Mouse (Mus musculus): ENCODE measurements around the gene Rnaseh1. TPM values are rescaled to one million over a fixed set of nuclear protein-coding genes. Genes with fewer than 3 reads are reported as not detected.

The Rnaseh1 gene
- polyA plus RNA-seq, 1 experiment from 2014 or later, result 10.5 TPM

DNA sequence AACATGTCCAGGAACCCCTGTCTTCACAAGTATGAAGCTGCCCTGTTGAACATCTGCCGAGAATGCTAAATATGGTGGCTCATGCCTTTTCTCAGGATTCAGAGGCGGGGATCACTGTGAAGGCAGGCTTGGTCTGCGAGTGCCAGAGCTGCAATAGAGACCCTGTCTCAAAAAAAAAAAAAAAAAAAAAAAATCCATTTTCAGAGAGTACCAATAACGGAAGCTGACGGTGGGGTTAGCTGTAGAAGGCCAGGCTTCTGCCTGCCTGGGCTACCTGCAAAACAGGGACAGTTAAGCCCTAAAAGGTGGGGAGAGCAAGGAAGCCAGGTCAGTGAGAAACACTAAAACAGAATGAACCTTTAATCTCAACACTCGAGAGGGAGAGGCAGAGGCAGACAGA, 12.9 kb upstream of the Rnaseh1 start:
- peaks cover 20% of the 10 kb centered on the region for H3K4me1 ChIP-seq (ENCODE audit: control insufficient read depth, low read depth, low read length)
- H3K27me3 ChIP-seq (ENCODE audit: control insufficient read depth, insufficient read depth, low read depth, low read length), result no peaks in the 10 kb centered on the region
- H3K36me3 ChIP-seq (ENCODE audit: control insufficient read depth, insufficient read depth), result peaks cover 27% of the 10 kb centered on the region
- H3K4me2 ChIP-seq (ENCODE audit: low read depth, low read length), result peak overlapping the region; percentile 56
- peak overlapping the region; percentile 61; the same call in 1 of the 2 replicates for H3K9ac ChIP-seq (ENCODE audit: low read depth, low read length)
- no peak overlapping the region for H3K27ac ChIP-seq (ENCODE audit: low read length)
- ATAC-seq (ENCODE audit: low read depth), result no peak
- no peaks in the 10 kb centered on the region for H3K9me3 ChIP-seq (replicated peaks; ENCODE audit: control insufficient read depth, low read length)
- WGBS (ENCODE audit: insufficient replicate concordance), result 70% methylated on average over 6 of the region's 6 CpGs
- peak overlapping the region; percentile 76 for H3K4me3 ChIP-seq (ENCODE audit: low read depth, low read length)

DNA sequence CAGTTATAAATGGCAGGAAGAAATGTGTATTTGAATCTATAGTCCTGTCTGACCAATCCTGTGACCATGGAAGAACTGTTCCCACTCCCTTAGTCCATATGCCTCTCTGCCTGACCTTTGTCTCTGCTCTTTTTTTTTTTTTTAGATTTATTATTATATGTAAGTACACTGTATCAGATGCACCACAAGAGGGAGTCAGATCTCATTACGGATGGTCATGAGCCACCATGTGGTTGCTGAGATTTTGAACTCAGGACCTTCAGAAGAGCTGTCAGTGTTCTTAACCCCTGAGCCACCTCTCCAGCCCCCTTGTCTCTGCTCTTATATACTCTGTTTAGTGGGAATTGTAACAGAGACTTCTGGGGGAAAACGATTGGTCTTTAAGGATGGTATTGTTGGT, 10.6 kb upstream of the Rnaseh1 start:
- no peak for ATAC-seq (ENCODE audit: low read depth)

DNA sequence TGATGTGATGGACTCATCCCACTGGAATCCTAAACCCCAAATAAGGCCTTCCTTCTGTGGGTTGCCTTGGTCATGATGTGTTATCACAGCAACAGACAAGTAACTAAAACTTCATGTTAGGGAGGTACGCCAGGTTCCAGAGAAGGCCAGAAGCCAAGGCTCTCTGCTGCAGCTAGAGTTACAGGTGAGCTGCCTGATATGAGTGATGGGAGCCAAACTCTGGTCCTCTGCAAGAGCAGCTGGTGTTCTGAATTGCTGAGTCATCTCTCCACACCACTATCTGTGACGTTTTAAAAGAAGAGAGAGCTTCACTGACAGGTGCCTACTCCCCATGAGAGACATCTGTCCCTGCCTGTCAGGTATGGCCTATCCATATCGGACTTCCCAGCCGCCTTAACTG, 13.2 kb downstream of the Rnaseh1 start:
- H3K9me3 ChIP-seq (replicated peaks; ENCODE audit: control insufficient read depth, low read length), result no peaks in the 10 kb centered on the region

More for the DNA sequence above, 10.6 kb upstream of the Rnaseh1 start:
- 46% methylated on average over 2 of the region's 2 CpGs for WGBS (ENCODE audit: insufficient replicate concordance)
- no peak overlapping the region for H3K4me3 ChIP-seq (ENCODE audit: low read depth, low read length)
- no peak overlapping the region for H3K9ac ChIP-seq (ENCODE audit: low read depth, low read length)
- H3K4me2 ChIP-seq (ENCODE audit: low read depth, low read length), result no peak overlapping the region
- peaks cover 5% of the 10 kb centered on the region for H3K36me3 ChIP-seq (ENCODE audit: control insufficient read depth, insufficient read depth)
- no peaks in the 10 kb centered on the region for H3K9me3 ChIP-seq (replicated peaks; ENCODE audit: control insufficient read depth, low read length)
- no peak overlapping the region for H3K27ac ChIP-seq (ENCODE audit: low read length)
- H3K4me1 ChIP-seq (ENCODE audit: control insufficient read depth, low read depth, low read length), result peaks cover 7% of the 10 kb centered on the region
- H3K27me3 ChIP-seq (ENCODE audit: control insufficient read depth, insufficient read depth, low read depth, low read length), result no peaks in the 10 kb centered on the region

DNA sequence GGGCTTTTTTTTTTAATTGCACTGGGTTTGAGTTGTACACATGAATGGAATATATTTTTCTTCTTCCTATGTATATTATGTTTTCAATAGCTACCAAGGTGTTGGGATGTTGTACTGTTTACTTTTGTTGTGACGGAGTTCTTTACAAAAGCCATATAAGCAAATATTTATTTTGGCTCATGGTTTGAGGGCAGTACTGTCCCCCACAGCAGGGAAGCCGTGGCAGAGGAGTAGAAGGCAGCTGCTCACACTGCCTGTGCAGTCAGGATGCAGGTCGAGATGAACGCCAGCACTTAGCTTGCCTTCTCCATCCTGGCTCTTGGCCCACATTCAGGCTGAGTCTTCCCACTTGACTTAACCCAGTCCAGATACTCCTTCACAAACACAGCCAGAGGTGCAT, 17.3 kb downstream of the Rnaseh1 start:
- H3K9me3 ChIP-seq (replicated peaks; ENCODE audit: control insufficient read depth, low read length), result no peaks in the 10 kb centered on the region
- H3K27ac ChIP-seq (ENCODE audit: low read length), result peak overlapping the region; percentile 26; the same call in 1 of the 2 replicates
- H3K4me1 ChIP-seq (ENCODE audit: control insufficient read depth, low read depth, low read length), result peaks cover 10% of the 10 kb centered on the region
- H3K4me2 ChIP-seq (ENCODE audit: low read depth, low read length), result 0 out of 2 replicates have a peak overlapping the region, but pooled peaks have one; percentile 3
- peak; percentile 61; the same call in 1 of the 2 replicates for ATAC-seq (ENCODE audit: low read depth)
- H3K4me3 ChIP-seq (ENCODE audit: low read depth, low read length), result no peak overlapping the region
- whole genome bisulfite sequencing (ENCODE audit: insufficient replicate concordance), result 42% methylated on average over 4 of the region's 4 CpGs
- no peaks in the 10 kb centered on the region for H3K27me3 ChIP-seq (ENCODE audit: control insufficient read depth, insufficient read depth, low read depth, low read length)
- no peak overlapping the region for H3K9ac ChIP-seq (ENCODE audit: low read depth, low read length)
- H3K36me3 ChIP-seq (ENCODE audit: control insufficient read depth, insufficient read depth), result no peaks in the 10 kb centered on the region

More for the DNA sequence above, 13.2 kb downstream of the Rnaseh1 start:
- no peak overlapping the region for H3K4me3 ChIP-seq (ENCODE audit: low read depth, low read length)
- no peaks in the 10 kb centered on the region for H3K27me3 ChIP-seq (ENCODE audit: control insufficient read depth, insufficient read depth, low read depth, low read length)
- no peak overlapping the region for H3K9ac ChIP-seq (ENCODE audit: low read depth, low read length)
- no peak overlapping the region for H3K4me2 ChIP-seq (ENCODE audit: low read depth, low read length)
- H3K27ac ChIP-seq (ENCODE audit: low read length), result no peak overlapping the region
- no peak for ATAC-seq (ENCODE audit: low read depth)
- no peaks in the 10 kb centered on the region for H3K36me3 ChIP-seq (ENCODE audit: control insufficient read depth, insufficient read depth)
- peaks cover 9% of the 10 kb centered on the region for H3K4me1 ChIP-seq (ENCODE audit: control insufficient read depth, low read depth, low read length)
- WGBS (ENCODE audit: insufficient replicate concordance), result 62% methylated on average over 4 of the region's 4 CpGs

DNA sequence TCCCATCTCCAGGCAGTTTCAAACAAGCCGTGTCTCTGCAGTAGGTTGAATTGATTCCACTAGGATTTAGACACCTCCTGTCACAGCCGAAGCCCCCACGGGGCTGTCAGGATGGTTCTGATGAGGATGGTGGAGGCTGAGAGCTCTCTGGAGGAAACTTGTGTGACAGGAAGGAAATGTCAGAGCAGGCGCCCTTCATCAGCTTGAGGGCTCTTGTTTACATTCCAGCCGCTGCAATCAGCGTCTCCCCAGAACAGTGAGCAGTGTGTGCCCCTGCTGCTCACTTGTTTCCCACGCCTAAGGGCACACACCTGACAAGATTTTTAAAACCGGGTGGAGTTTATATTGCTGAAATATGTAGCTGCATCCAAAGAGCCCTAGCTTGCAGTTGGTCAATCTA, 17.9 kb downstream of the Rnaseh1 start:
- Histone ChIP-seq H3K4me1 (ENCODE audit: control insufficient read depth, low read depth, low read length) (peaks cover 10% of the 10 kb centered on the region), H3K36me3 (ENCODE audit: control insufficient read depth, insufficient read depth) (no peaks in the 10 kb centered on the region), H3K9me3 (replicated peaks; ENCODE audit: control insufficient read depth, low read length) (no peaks in the 10 kb centered on the region), H3K9ac (ENCODE audit: low read depth, low read length) (no peak overlapping the region), H3K27ac (ENCODE audit: low read length) (peak overlapping the region; percentile 26; the same call in 1 of the 2 replicates), H3K4me2 (ENCODE audit: low read depth, low read length) (0 out of 2 replicates have a peak overlapping the region, but pooled peaks have one; percentile 3), H3K27me3 (ENCODE audit: control insufficient read depth, insufficient read depth, low read depth, low read length) (no peaks in the 10 kb centered on the region), H3K4me3 (ENCODE audit: low read depth, low read length) (no peak overlapping the region)
- ATAC-seq (ENCODE audit: low read depth), result 0 out of 2 replicates have a peak, but pooled peaks have one; percentile 24
- 14% methylated on average over 8 of the region's 8 CpGs for WGBS (ENCODE audit: insufficient replicate concordance)

DNA sequence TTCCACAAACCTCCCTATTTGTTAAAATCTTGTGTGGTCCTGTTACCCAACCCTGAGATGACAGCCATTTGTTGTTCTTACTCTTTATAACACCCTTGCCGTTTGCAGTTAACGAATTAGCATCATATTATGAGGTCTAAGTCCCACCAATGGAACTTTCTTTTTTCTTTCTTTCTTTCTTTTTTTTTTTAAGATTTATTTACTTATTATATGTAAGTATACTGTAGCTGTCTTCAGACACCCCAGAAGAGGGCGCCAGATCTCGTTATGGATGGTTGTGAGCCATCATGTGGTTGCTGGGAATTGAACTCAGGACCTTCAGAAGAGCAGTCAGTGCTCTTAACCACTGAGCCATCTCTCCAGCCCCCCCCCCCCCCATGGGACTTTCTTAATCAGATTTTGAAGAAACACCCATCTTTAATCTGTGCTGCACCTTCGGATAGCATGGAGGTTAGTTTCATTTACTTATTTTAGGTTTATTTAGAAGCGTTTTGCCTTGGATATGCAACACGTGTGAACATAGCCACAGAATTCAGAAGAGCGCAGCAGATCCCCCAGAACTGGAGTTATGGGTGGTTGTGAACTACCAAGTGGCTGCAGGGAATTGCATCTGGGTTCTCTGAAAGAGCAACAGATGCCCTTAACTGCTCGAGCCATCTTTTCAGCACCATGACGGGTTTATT, 24.8 kb downstream of the Rnaseh1 start:
- Histone ChIP-seq H3K9me3 (replicated peaks; ENCODE audit: control insufficient read depth, low read length) (no peaks in the 10 kb centered on the region), H3K27ac (ENCODE audit: low read length) (no peak overlapping the region; the same call in 1 of the 2 replicates), H3K27me3 (ENCODE audit: control insufficient read depth, insufficient read depth, low read depth, low read length) (no peaks in the 10 kb centered on the region), H3K4me2 (ENCODE audit: low read depth, low read length) (peak overlapping the region; percentile 76; the same call in 1 of the 2 replicates), H3K36me3 (ENCODE audit: control insufficient read depth, insufficient read depth) (no peaks in the 10 kb centered on the region; the same call in 1 of the 2 replicates), H3K4me3 (ENCODE audit: low read depth, low read length) (no peak overlapping the region), H3K4me1 (ENCODE audit: control insufficient read depth, low read depth, low read length) (peaks cover 8% of the 10 kb centered on the region), H3K9ac (ENCODE audit: low read depth, low read length) (no peak overlapping the region)
- no peak for ATAC-seq (ENCODE audit: low read depth)
- 61% methylated on average over 10 of the region's 10 CpGs for WGBS (ENCODE audit: insufficient replicate concordance)

DNA sequence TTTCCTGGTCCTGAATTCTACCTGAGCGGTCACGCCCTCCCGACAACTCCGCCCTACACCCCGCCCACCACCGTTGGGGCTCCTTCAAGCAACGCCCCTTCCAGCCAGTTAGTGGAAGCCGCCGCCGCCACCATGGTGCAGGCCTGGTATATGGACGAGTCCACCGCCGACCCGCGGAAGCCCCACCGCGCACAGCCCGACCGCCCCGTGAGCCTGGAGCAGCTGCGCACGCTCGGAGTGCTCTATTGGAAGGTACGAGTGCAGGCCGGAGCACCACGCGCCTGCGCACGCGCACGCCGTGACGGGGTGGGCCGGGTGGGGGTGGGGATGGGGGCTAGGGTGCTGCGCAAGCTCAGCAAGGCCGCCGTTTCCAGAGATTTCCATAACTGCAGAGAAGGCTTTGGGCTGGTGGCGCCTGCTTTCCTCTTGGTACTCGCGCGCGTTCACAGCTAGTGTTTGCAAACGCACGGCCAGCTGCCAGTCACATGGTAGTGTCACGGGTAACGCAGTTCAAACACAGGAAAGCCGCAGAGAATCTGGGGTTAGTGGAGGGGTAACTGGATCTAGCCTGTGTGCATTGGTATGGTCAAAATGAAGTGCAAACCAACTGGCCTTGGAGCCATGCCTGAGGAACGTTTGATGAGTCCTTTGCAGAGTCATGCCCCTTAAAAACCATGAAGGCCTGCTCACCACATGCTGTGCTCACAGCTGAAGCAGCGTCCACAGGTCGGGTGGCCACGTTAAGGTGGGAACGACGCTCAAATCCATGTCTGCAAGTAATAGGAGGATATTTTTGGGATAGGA, 25.9 kb downstream of the Rnaseh1 start, which contains the start of gene Adi1:
Gene Adi1, plus strand, starts transcription at position 111 of the 804 bp plus-strand sequence.
- no peaks in the 10 kb centered on the region; the same call in 1 of the 2 replicates for H3K36me3 ChIP-seq (ENCODE audit: control insufficient read depth, insufficient read depth)
- peak; percentile 88 for ATAC-seq (ENCODE audit: low read depth)
- 2% methylated on average over 53 of the region's 53 CpGs for WGBS (ENCODE audit: insufficient replicate concordance)
- no peaks in the 10 kb centered on the region for H3K9me3 ChIP-seq (replicated peaks; ENCODE audit: control insufficient read depth, low read length)
- H3K4me1 ChIP-seq (ENCODE audit: control insufficient read depth, low read depth, low read length), result peaks cover 8% of the 10 kb centered on the region
- H3K27me3 ChIP-seq (ENCODE audit: control insufficient read depth, insufficient read depth, low read depth, low read length), result no peaks in the 10 kb centered on the region
- peak within 1 kb of the TSS; percentile 69 for H3K9ac ChIP-seq (ENCODE audit: low read depth, low read length)
- H3K4me3 ChIP-seq (ENCODE audit: low read depth, low read length), result peak within 1 kb of the TSS; percentile 77
- peak within 1 kb of the TSS; percentile 76 for H3K4me2 ChIP-seq (ENCODE audit: low read depth, low read length)
- H3K27ac ChIP-seq (ENCODE audit: low read length), result peak within 1 kb of the TSS; percentile 85

DNA sequence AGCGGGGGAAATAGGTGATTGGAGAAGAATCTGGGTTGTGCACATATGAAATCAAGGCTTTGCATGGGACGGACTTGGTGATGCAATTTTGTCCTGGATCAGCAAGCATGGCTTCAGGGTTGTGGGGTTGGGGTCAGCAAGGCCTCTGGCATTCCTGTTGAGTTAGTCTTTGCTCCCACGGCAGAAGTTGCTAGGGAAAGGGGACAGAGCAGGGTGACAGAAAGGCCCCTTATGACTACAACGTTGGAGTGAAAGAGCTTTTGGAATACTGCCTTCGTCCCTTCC, 26.5 kb downstream of the Rnaseh1 start:
- ATAC-seq (ENCODE audit: low read depth), result no peak; the same call in 1 of the 2 replicates
- H3K36me3 ChIP-seq (ENCODE audit: control insufficient read depth, insufficient read depth), result no peaks in the 10 kb centered on the region; the same call in 1 of the 2 replicates
- 36% methylated on average over 5 of the region's 5 CpGs for WGBS (ENCODE audit: insufficient replicate concordance)
- no peaks in the 10 kb centered on the region for H3K27me3 ChIP-seq (ENCODE audit: control insufficient read depth, insufficient read depth, low read depth, low read length)
- peak overlapping the region; percentile 69; the same call in 1 of the 2 replicates for H3K9ac ChIP-seq (ENCODE audit: low read depth, low read length)
- no peaks in the 10 kb centered on the region for H3K9me3 ChIP-seq (replicated peaks; ENCODE audit: control insufficient read depth, low read length)
- H3K4me2 ChIP-seq (ENCODE audit: low read depth, low read length), result peak overlapping the region; percentile 76
- H3K4me3 ChIP-seq (ENCODE audit: low read depth, low read length), result peak overlapping the region; percentile 77
- peak overlapping the region; percentile 85 for H3K27ac ChIP-seq (ENCODE audit: low read length)
- peaks cover 8% of the 10 kb centered on the region for H3K4me1 ChIP-seq (ENCODE audit: control insufficient read depth, low read depth, low read length)
